In genomic region chr15:27477630-27478029, GRCm38 (mm10) we compare ENCODE assay signal across 10 mouse cellular contexts. TPM values are rescaled to one million over a fixed set of nuclear protein-coding genes. Genes with fewer than 3 reads are reported as not detected.
DNase-seq lines count a peak whose midpoint lies in the region; ATAC-seq lines count a peak whose summit lies in the region.
"Had no signal": no experiment of that assay in that cellular context is flagged by ENCODE, and none has a peak within 500 bp of the region (broad histone marks: within the 10 kb centered on the region; RNA-seq: fewer than 3 reads in every experiment).

No protein-coding gene starts in this region.

- 60% methylated on average over 7 of the region's 7 CpGs for WGBS in lung, embryonic 16.5 days
- 90% methylated on average over 7 of the region's 7 CpGs for WGBS in hindbrain, embryonic 10.5 days

- H3K27me3 ChIP-seq in lung, embryonic 16.5 days (ENCODE audit: control insufficient read depth, insufficient read depth, low read depth, low read length), result no peaks in the 10 kb centered on the region
- H3K27me3 ChIP-seq in hindbrain, embryonic 10.5 days (ENCODE audit: insufficient read depth, poor library complexity, severe bottlenecking), result no peaks in the 10 kb centered on the region
- H3K27me3 ChIP-seq: embryonic facial prominence, embryonic 12.5 days; hindbrain, embryonic 13.5 days had no signal

- peak; percentile 19 for DNase-seq in urinary bladder, postnatal 25 days (ENCODE audit: low spot score)
- no peak for DNase-seq in urinary bladder, postnatal 10 days (ENCODE audit: low spot score)
- DNase-seq in hindbrain, embryonic 10.5 days (ENCODE audit: low spot score), result no peak
- DNase-seq in left cerebral cortex, adult 8-10 months (ENCODE audit: low spot score in 2 of 2), result no peak
- DNase-seq in neural tube, embryonic 10.5 days (ENCODE audit: extremely low spot score, low spot score), result no peak

- ATAC-seq in erythroblast, adult 5-6 weeks (replicated peaks; ENCODE audit: low FRiP score, poor library complexity, severe bottlenecking), result 0 out of 2 replicates have a peak, but pooled peaks have one; percentile 28
- ATAC-seq in lung, embryonic 16.5 days (ENCODE audit: low read depth), result peak; percentile 71; the same call in 1 of the 2 replicates

- H3K9ac ChIP-seq in lung, embryonic 16.5 days (ENCODE audit: low read length), result no peak overlapping the region
- H3K9ac ChIP-seq: embryonic facial prominence, embryonic 12.5 days; hindbrain, embryonic 13.5 days had no signal

- no peaks in the 10 kb centered on the region for H3K9me3 ChIP-seq in lung, embryonic 16.5 days (ENCODE audit: control insufficient read depth, low read length)
- no peaks in the 10 kb centered on the region for H3K9me3 ChIP-seq in hindbrain, embryonic 10.5 days
- H3K9me3 ChIP-seq: embryonic facial prominence, embryonic 12.5 days; hindbrain, embryonic 13.5 days had no signal

- no peak overlapping the region for H3K27ac ChIP-seq in lung, embryonic 16.5 days (ENCODE audit: low read length)
- H3K27ac ChIP-seq in hindbrain, embryonic 10.5 days, result no peak overlapping the region
- H3K27ac ChIP-seq: embryonic facial prominence, embryonic 12.5 days; hindbrain, embryonic 13.5 days had no signal

- H3K4me2 ChIP-seq in lung, embryonic 16.5 days (ENCODE audit: low read depth, low read length), result no peak overlapping the region
- H3K4me2 ChIP-seq: embryonic facial prominence, embryonic 12.5 days; hindbrain, embryonic 13.5 days; midbrain, embryonic 11.5 days had no signal

- no peaks in the 10 kb centered on the region for H3K36me3 ChIP-seq in lung, embryonic 16.5 days (ENCODE audit: control insufficient read depth, insufficient read depth, low read length)
- H3K36me3 ChIP-seq in hindbrain, embryonic 10.5 days, result no peaks in the 10 kb centered on the region
- H3K36me3 ChIP-seq: embryonic facial prominence, embryonic 12.5 days had no signal

- no peak overlapping the region for H3K4me3 ChIP-seq in lung, embryonic 16.5 days (ENCODE audit: low read length)
- H3K4me3 ChIP-seq in hindbrain, embryonic 10.5 days, result no peak overlapping the region
- H3K4me3 ChIP-seq: embryonic facial prominence, embryonic 12.5 days; hindbrain, embryonic 13.5 days had no signal

- H3K4me1 ChIP-seq in lung, embryonic 16.5 days (replicated peaks; ENCODE audit: control insufficient read depth, insufficient read depth, low read length), result no peaks in the 10 kb centered on the region
- peaks cover 9% of the 10 kb centered on the region for H3K4me1 ChIP-seq in hindbrain, embryonic 10.5 days (replicated peaks)
- H3K4me1 ChIP-seq: embryonic facial prominence, embryonic 12.5 days had no signal

RNA-seq across cellular contexts. Expression of gene Ank, which starts 11.2 kb away (rescaled TPM):
- 107 and 136 TPM in 2 replicates for total RNA-seq in erythroblast, adult 5-6 weeks (2015; ENCODE audit: low replicate concordance)
- total RNA-seq in erythroblast, adult 5-6 weeks (2017; ENCODE audit: low replicate concordance), result 90.5 and 98.3 TPM in 2 replicates
- polyA plus RNA-seq in lung, embryonic 16.5 days (2015; fragmentation: Nextera tagmentation; extraction: Ambion mirVana), result 5.0 and 5.7 TPM in 2 replicates
- 8.4 and 11.0 TPM in 2 replicates for polyA plus RNA-seq in hindbrain, embryonic 10.5 days (2016; fragmentation: Nextera tagmentation; extraction: Ambion mirVana)
- total RNA-seq in left cerebral cortex, adult 8-10 months (2022), result 100 to 1,000 TPM; 195 to 201 (median 197) TPM
